Mouse (Mus musculus) C2C12 (cell line): ENCODE measurements around the gene En1. TPM values are rescaled to one million over a fixed set of nuclear protein-coding genes. Genes with fewer than 3 reads are reported as not detected.

ENCODE experiments used
- H3K27me3 ChIP-seq: one replicate; pipeline ENCODE4 v1.6.1; 2011; ENCODE audit not compliant: control insufficient read depth, insufficient read depth, insufficient read length
- H3K36me3 ChIP-seq: one replicate; pipeline ENCODE4 v1.6.1; 2011; ENCODE audit not compliant: control insufficient read depth, insufficient read depth
- H3K4me3 ChIP-seq: one replicate; pipeline ENCODE4 v1.5.1; 2011; ENCODE audit warnings: mild to moderate bottlenecking, control low read depth; ENCODE audit not compliant: poor library complexity, insufficient read depth, severe bottlenecking
- H3K79me2 ChIP-seq: one replicate; pipeline ENCODE4 v1.6.1; 2011; ENCODE audit not compliant: control insufficient read depth, insufficient read depth
- H3K79me3 ChIP-seq: one replicate; pipeline ENCODE4 v1.6.1; 2011; ENCODE audit warnings: low read depth, control low read depth
- H3ac ChIP-seq: one replicate; pipeline ENCODE3; 2011; ENCODE audit warnings: low read depth; ENCODE audit not compliant: control insufficient read depth, insufficient read length
- CEBPB ChIP-seq: IDR thresholded peaks from one replicate; pipeline ENCODE4 v1.6.1; 2011; ENCODE audit warnings: low read depth, mild to moderate bottlenecking, control low read depth, moderate library complexity
- CTCF ChIP-seq: IDR thresholded peaks from one replicate; pipeline ENCODE4 v1.5.1; 2011; ENCODE audit not compliant: control insufficient read depth, insufficient read depth, insufficient read length
- FOSL1 ChIP-seq: IDR thresholded peaks from one replicate; pipeline ENCODE4 v1.8.0; 2011; ENCODE audit warnings: mild to moderate bottlenecking, low read length; ENCODE audit not compliant: poor library complexity, insufficient read depth, severe bottlenecking
- MAX ChIP-seq: IDR thresholded peaks from one replicate; pipeline ENCODE4 v1.6.1; 2011; ENCODE audit warnings: mild to moderate bottlenecking, control low read depth
- MYOD1 ChIP-seq: IDR thresholded peaks from one replicate; pipeline ENCODE4 v1.6.1; 2011; ENCODE audit warnings: low read depth; ENCODE audit not compliant: control insufficient read depth, insufficient read length
- MYOG ChIP-seq: IDR thresholded peaks from one replicate; pipeline ENCODE4 v1.6.1; 2011; ENCODE audit not compliant: control insufficient read depth, insufficient read length; ENCODE audit errors: extremely low read depth
- USF1 ChIP-seq: IDR thresholded peaks from one replicate; pipeline ENCODE4 v1.6.1; 2011; ENCODE audit warnings: low read depth, mild to moderate bottlenecking, control low read depth, moderate library complexity
- polyA plus RNA-seq: library from polyadenylated mRNA; unstranded; fragments of >200 nt; fragmentation: generic; extraction: Trizol; gene quantifications from one replicate; pipeline ENCODE4 v1.2.1, GENCODE M21; 2012; ENCODE audit warnings: missing spikeins

En1 gene
- polyA plus RNA-seq, 1 experiment: 11.5 TPM

DNA sequence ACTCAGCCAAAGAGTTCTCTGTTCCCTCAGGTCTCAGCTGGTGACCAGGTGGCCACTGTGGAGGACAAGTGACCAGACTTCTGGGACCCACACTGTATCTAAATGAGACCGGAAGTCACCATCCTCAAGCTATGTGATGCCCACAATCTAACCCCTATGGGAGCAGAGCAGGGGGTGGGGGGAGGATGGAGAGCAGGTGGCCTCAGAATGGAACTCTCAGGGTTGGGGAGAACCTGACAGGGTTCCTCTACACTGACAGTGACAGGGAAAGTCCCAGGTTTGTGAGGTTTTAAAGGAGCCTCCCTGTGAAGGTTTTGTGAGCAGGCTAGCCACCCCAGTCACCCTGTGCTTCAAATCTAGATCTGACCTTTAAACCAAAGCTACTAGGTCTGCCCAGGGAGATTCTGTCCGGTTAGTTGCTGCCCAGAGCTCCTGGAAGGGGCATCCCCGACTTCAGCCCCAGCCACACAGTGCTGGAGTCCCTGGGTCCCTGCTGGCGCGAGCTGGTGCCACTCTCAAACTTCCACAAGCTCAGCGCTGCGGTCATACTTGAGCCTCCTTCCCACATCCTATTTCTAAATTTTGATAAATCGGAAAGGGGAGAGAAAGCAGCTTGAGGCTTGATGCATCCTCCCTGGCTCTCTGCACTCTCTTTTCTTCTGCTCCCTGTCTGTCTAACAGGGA lies 8.8 kb upstream of the En1 start:
- no peak for TF ChIP-seq CEBPB
- TF ChIP-seq MYOG: no peak
- no peak for TF ChIP-seq CTCF
- no peak overlapping the region for H3ac ChIP-seq
- no peaks in the 10 kb centered on the region for H3K36me3 ChIP-seq
- no peaks in the 10 kb centered on the region for H3K79me3 ChIP-seq
- H3K4me3 ChIP-seq: no peak overlapping the region
- H3K27me3 ChIP-seq: no peaks in the 10 kb centered on the region
- no peaks in the 10 kb centered on the region for H3K79me2 ChIP-seq

DNA sequence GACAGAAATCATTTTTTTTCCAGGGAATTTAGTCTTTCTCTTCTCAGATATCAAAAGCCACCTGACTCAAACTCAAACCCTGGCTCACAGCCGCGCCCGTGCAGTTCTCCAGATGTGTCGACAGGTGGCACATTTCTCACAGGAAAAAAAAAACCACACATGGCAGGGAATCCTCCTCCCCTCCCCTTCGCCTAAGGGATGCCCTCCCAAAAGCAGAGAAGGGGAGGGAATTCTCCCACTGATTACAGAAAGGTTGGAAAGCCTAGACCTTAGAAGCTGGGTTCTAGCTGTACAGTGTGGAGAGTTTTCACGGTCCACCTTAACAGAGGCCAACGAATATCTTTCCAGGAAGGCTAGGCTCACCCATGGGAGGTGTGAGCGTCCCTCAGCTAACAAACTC lies 7.6 kb upstream of the En1 start:
- no peaks in the 10 kb centered on the region for H3K79me3 ChIP-seq
- no peaks in the 10 kb centered on the region for H3K79me2 ChIP-seq
- H3K27me3 ChIP-seq: no peaks in the 10 kb centered on the region
- H3K4me3 ChIP-seq: no peak overlapping the region
- H3K36me3 ChIP-seq: no peaks in the 10 kb centered on the region
- no peak overlapping the region for H3ac ChIP-seq
- TF ChIP-seq MAX: no peak
- peak; percentile 32 for TF ChIP-seq CTCF
- TF ChIP-seq MYOD1: no peak

DNA sequence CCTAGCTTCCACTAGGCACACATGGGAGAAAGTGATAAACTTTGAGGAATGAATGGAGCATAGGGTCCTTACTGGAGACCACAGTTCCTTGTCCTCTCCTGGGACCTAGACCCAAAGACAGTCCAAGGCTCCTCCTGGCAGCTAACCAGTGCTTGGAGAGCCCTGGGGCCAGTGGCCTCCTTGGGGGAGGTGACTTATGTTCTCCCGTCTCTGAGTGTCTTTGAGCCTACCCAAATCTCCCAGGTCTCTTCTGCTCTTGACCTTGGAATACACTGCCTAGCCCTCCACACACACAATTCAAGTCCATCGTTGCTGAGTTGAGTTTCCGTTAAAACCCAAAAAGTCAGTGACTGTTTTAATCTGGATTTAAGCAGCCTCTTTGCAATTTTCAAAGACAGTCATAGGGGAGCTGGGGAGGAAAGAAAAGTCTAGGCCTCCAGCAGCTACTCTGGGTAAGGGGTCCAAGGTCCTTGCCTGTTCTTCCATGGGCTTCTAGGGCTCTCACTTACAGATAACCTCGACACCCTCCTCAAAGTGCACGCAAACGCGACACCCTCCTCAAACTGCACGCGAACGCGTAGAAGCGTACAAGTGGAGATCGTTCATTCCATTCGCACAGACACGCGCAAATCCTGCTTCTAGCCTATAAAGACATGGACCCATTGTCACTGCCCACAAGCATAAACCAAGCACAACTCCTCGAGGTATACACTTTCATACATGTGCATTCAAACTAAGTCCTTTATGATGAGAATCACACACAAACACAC lies 6.6 kb upstream of the En1 start:
- Histone ChIP-seq H3K79me3 (no peaks in the 10 kb centered on the region), H3K79me2 (no peaks in the 10 kb centered on the region), H3K27me3 (no peaks in the 10 kb centered on the region), H3K4me3 (no peak overlapping the region), H3K36me3 (no peaks in the 10 kb centered on the region), H3ac (no peak overlapping the region)
- no peak for TF ChIP-seq CEBPB
- TF ChIP-seq MYOG: no peak
- no peak for TF ChIP-seq CTCF
- no peak for TF ChIP-seq USF1
- no peak for TF ChIP-seq MYOD1
- TF ChIP-seq FOSL1: no peak
- TF ChIP-seq MAX: no peak

DNA sequence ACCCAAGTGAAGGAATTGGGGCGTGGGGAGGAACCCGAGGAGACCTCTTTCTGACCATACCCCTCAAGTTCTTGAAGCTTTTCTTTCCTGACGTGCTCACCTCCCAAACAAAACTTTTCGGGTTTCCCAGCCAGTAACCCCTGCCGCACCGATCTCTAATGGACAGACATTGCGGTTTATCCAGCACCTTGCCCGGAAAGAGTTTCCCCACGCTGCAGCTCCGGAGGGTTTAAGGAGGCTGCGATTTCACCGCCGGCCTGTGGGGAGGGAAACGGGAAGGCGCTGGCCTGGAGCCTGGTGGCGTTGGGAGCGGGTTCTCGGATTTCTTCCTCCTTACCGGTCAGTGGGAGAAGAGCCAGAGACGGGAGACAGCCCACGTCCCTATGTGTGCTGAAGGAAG lies 5.9 kb upstream of the En1 start:
- TF ChIP-seq CEBPB: no peak
- TF ChIP-seq CTCF: no peak
- TF ChIP-seq USF1: no peak
- no peak for TF ChIP-seq MAX
- no peak for TF ChIP-seq MYOG
- no peak for TF ChIP-seq FOSL1
- no peak for TF ChIP-seq MYOD1
- Histone ChIP-seq H3K79me2 (no peaks in the 10 kb centered on the region), H3ac (peak overlapping the region; percentile 34), H3K4me3 (peak overlapping the region; percentile 25), H3K27me3 (no peaks in the 10 kb centered on the region), H3K79me3 (no peaks in the 10 kb centered on the region), H3K36me3 (no peaks in the 10 kb centered on the region)

DNA sequence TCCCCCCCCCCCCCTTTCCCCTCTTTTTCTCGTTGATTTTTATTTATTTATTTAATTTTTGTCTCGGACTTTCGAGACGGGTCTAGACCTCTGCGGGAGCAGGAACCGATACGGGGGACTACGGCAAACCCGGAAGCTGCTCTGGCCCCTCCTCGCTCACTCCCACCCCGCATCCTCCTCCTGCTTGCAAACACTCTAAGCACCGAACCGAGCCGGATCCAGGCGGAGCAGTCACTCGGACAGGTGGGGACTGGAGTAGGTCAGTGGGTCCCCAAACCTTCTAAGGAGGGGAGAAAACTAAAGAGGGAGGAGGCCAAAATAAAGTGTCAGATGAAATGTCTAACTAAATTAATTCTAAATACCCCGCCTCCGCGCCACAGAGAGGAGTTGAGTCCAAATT lies 5.4 kb upstream of the En1 start:
- TF ChIP-seq MAX (no peak), FOSL1 (no peak), CEBPB (no peak), CTCF (no peak), MYOG (no peak), MYOD1 (no peak), USF1 (no peak)
- Histone ChIP-seq H3K79me3 (no peaks in the 10 kb centered on the region), H3K4me3 (peak overlapping the region; percentile 25), H3K36me3 (no peaks in the 10 kb centered on the region), H3K79me2 (no peaks in the 10 kb centered on the region), H3K27me3 (no peaks in the 10 kb centered on the region), H3ac (peak overlapping the region; percentile 68)

DNA sequence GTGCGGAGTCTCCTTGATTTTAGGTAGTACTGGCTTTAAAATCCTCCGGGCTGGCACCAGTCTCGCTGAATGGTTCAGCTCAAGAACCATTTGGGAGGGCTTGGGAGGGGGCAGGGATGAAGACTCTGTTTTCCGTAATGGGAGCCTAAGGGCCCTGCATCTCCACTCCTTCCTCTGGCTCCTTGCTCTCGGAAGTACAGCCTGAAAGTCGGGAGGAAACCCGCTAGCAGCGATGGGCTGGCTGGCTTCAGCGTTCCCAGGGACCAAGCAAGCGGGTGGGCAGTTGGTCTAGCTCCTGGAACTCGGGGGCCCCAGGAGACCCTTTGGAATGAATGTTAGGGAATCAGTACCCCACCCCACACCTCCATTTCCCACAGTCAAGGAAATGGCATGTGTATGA lies 4.9 kb upstream of the En1 start:
- no peaks in the 10 kb centered on the region for H3K79me2 ChIP-seq
- H3K36me3 ChIP-seq: no peaks in the 10 kb centered on the region
- H3K79me3 ChIP-seq: no peaks in the 10 kb centered on the region
- H3ac ChIP-seq: no peak overlapping the region
- H3K27me3 ChIP-seq: no peaks in the 10 kb centered on the region
- TF ChIP-seq CEBPB (no peak), CTCF (no peak), MYOD1 (no peak), MYOG (no peak), USF1 (no peak), MAX (no peak), FOSL1 (no peak)
- H3K4me3 ChIP-seq: peak overlapping the region; percentile 25
